Mouse (Mus musculus) E14TG2a.4 (cell line): ENCODE results near the gene Ccdc33.

Experiments used
- H3K27me3 ChIP-seq: 2 replicates; pipeline ENCODE4 v1.6.1; 2014; ENCODE audit warnings: low read length, control low read depth; ENCODE audit not compliant: insufficient read depth
- H3K36me3 ChIP-seq: 2 replicates; pipeline ENCODE4 v1.6.1; 2014; ENCODE audit warnings: low read length, control low read depth; ENCODE audit not compliant: insufficient read depth
- H3K4me1 ChIP-seq: replicated peaks from 2 replicates; pipeline ENCODE4 v1.6.1; 2014; ENCODE audit warnings: low read depth, low read length, control low read depth
- H3K4me3 ChIP-seq: replicated peaks from 2 replicates; pipeline ENCODE4 v1.5.1; 2014; ENCODE audit warnings: mild to moderate bottlenecking, low read length
- H3K9me3 ChIP-seq: 2 replicates; pipeline ENCODE4 v1.6.1; 2014; ENCODE audit warnings: low read length, control low read depth
- CTCF ChIP-seq: conservative IDR thresholded peaks from 2 replicates; pipeline ENCODE4 v1.5.1; 2014; ENCODE audit warnings: low read length
- NANOG ChIP-seq: IDR thresholded peaks from 2 replicates; pipeline ENCODE4 v1.6.1; 2014; ENCODE audit warnings: borderline replicate concordance, low read length, mixed read lengths
- POU5F1 ChIP-seq: IDR thresholded peaks from 2 replicates; pipeline ENCODE4 v1.6.1; 2014; ENCODE audit warnings: low read length, borderline replicate concordance

Ccdc33 gene

GRCm38 (mm10) chr9:57989309-57989708 lies 129.3 kb downstream of the Ccdc33 start:
- H3K36me3 ChIP-seq: no peaks in the 10 kb centered on the region
- peaks cover 15% of the 10 kb centered on the region for H3K27me3 ChIP-seq
- TF ChIP-seq NANOG (no peak), POU5F1 (no peak), CTCF (no peak)
- no peak overlapping the region for H3K4me3 ChIP-seq
- H3K4me1 ChIP-seq: 0 out of 2 replicates have a peak, but pooled peaks cover 8% of the 10 kb centered on the region
- peaks cover 19% of the 10 kb centered on the region for H3K9me3 ChIP-seq

- H3K4me3 ChIP-seq: no peak overlapping the region
- TF ChIP-seq CTCF (no peak), POU5F1 (no peak), NANOG (no peak)
- peaks cover 30% of the 10 kb centered on the region for H3K9me3 ChIP-seq
- peaks cover 15% of the 10 kb centered on the region for H3K27me3 ChIP-seq
- no peaks in the 10 kb centered on the region for H3K36me3 ChIP-seq
- H3K4me1 ChIP-seq: 0 out of 2 replicates have a peak, but pooled peaks cover 8% of the 10 kb centered on the region
Observed at GRCm38 (mm10) chr9:57988098-57988497, 130.5 kb downstream of the Ccdc33 start.

- TF ChIP-seq POU5F1 (no peak), CTCF (no peak), NANOG (no peak)
- H3K36me3 ChIP-seq: no peaks in the 10 kb centered on the region
- H3K9me3 ChIP-seq: peaks cover 36% of the 10 kb centered on the region
- H3K4me1 ChIP-seq: 0 out of 2 replicates have a peak, but pooled peaks cover 8% of the 10 kb centered on the region
- peaks cover 10% of the 10 kb centered on the region for H3K27me3 ChIP-seq
- H3K4me3 ChIP-seq: no peak overlapping the region
Observed at GRCm38 (mm10) chr9:57986293-57986692, 132.3 kb downstream of the Ccdc33 start.

GRCm38 (mm10) chr9:57985304-57985703 lies 133.3 kb downstream of the Ccdc33 start:
- H3K36me3 ChIP-seq: no peaks in the 10 kb centered on the region
- H3K4me3 ChIP-seq: no peak overlapping the region
- H3K4me1 ChIP-seq: 0 out of 2 replicates have a peak, but pooled peaks cover 8% of the 10 kb centered on the region
- TF ChIP-seq CTCF: no peak
- no peak for TF ChIP-seq POU5F1
- TF ChIP-seq NANOG: no peak
- H3K9me3 ChIP-seq: peaks cover 39% of the 10 kb centered on the region
- H3K27me3 ChIP-seq: peaks cover 13% of the 10 kb centered on the region

- no peaks in the 10 kb centered on the region for H3K4me1 ChIP-seq
- H3K36me3 ChIP-seq: no peaks in the 10 kb centered on the region
- H3K9me3 ChIP-seq: peaks cover 33% of the 10 kb centered on the region
- TF ChIP-seq CTCF (no peak), NANOG (no peak), POU5F1 (no peak)
- H3K27me3 ChIP-seq: peaks cover 10% of the 10 kb centered on the region
- no peak overlapping the region for H3K4me3 ChIP-seq
Observed at GRCm38 (mm10) chr9:57980570-57980969, 138.1 kb downstream of the Ccdc33 start.

- no peak overlapping the region for H3K4me3 ChIP-seq
- H3K36me3 ChIP-seq: no peaks in the 10 kb centered on the region
- no peak for TF ChIP-seq NANOG
- TF ChIP-seq POU5F1: no peak
- TF ChIP-seq CTCF: no peak
- H3K27me3 ChIP-seq: peaks cover 18% of the 10 kb centered on the region
- no peaks in the 10 kb centered on the region for H3K4me1 ChIP-seq
- peaks cover 15% of the 10 kb centered on the region for H3K9me3 ChIP-seq
Observed at GRCm38 (mm10) chr9:57978858-57979257, 139.8 kb downstream of the Ccdc33 start.
